Mouse (Mus musculus): ENCODE measurements around the gene Aadacl3.

Aadacl3 gene

GRCm38 (mm10) chr4:144463656-144464055, at the start of gene Aadacl3:
TSS of gene Aadacl3 (minus strand) at chr4:144463756.
- no peak for DNase-seq (ENCODE audit: low spot score)

GRCm38 (mm10) chr4:144506518-144506917, 43.0 kb upstream of the Aadacl3 start:
- no peak for DNase-seq (ENCODE audit: low spot score)

- DNase-seq (ENCODE audit: low spot score) = no peak
Observed at GRCm38 (mm10) chr4:144493331-144493730, 29.8 kb upstream of the Aadacl3 start.

GRCm38 (mm10) chr4:144468091-144468490, 4.5 kb upstream of the Aadacl3 start:
- no peak for DNase-seq (ENCODE audit: low spot score)

GRCm38 (mm10) chr4:144465206-144465605, 1.6 kb upstream of the Aadacl3 start:
- no peak for DNase-seq (ENCODE audit: low spot score)

- no peak for DNase-seq (ENCODE audit: low spot score)
Observed at GRCm38 (mm10) chr4:144453217-144453616, 10.3 kb downstream of the Aadacl3 start, which contains the start of gene Gm9944. TSS of gene Gm9944 (minus strand) at chr4:144453317.

GRCm38 (mm10) chr4:144448546-144448945, 15.0 kb downstream of the Aadacl3 start:
- DNase-seq (ENCODE audit: low spot score) = no peak

- DNase-seq (ENCODE audit: low spot score) = no peak
Observed at GRCm38 (mm10) chr4:144441582-144441981, 22.0 kb downstream of the Aadacl3 start.

GRCm38 (mm10) chr4:144441095-144441494, 22.5 kb downstream of the Aadacl3 start:
- DNase-seq (ENCODE audit: low spot score) = no peak

- no peak for DNase-seq (ENCODE audit: low spot score)
Observed at GRCm38 (mm10) chr4:144438672-144439071, 24.9 kb downstream of the Aadacl3 start, which contains the start of gene 1700012P22Rik. TSS of gene 1700012P22Rik (minus strand) at chr4:144438772.

- DNase-seq (ENCODE audit: low spot score) = no peak
Observed at GRCm38 (mm10) chr4:144433216-144433615, 30.3 kb downstream of the Aadacl3 start.

GRCm38 (mm10) chr4:144430723-144431122, 32.8 kb downstream of the Aadacl3 start:
- no peak for DNase-seq (ENCODE audit: low spot score)

GRCm38 (mm10) chr4:144428868-144429267, 34.7 kb downstream of the Aadacl3 start:
- no peak for DNase-seq (ENCODE audit: low spot score)

- no peak for DNase-seq (ENCODE audit: low spot score)
Observed at GRCm38 (mm10) chr4:144424590-144424989, 39.0 kb downstream of the Aadacl3 start.

GRCm38 (mm10) chr4:144420644-144421043, 42.9 kb downstream of the Aadacl3 start:
- no peak for DNase-seq (ENCODE audit: low spot score)

GRCm38 (mm10) chr4:144408290-144408689, 55.3 kb downstream of the Aadacl3 start, which contains the start of gene Pramef12:
TSS of gene Pramef12 (minus strand) at chr4:144408464.
- DNase-seq (ENCODE audit: low spot score) = no peak

GRCm38 (mm10) chr4:144406261-144406660, 57.3 kb downstream of the Aadacl3 start:
- no peak for DNase-seq (ENCODE audit: low spot score)

GRCm38 (mm10) chr4:144404456-144405086, 59.0 kb downstream of the Aadacl3 start:
- no peak for DNase-seq (ENCODE audit: low spot score)
